Mouse (Mus musculus) heart, postnatal 14 days (tissue): Measurements from ENCODE around the gene Tk2. TPM values are rescaled to one million over a fixed set of nuclear protein-coding genes. Genes with fewer than 3 reads are reported as not detected.
"Not testable (repeated sequence)": the region's sequence is repeated elsewhere in the genome, so short reads cannot be mapped to it uniquely, and the experiment has no call there.

Experiments
- DNase-seq, 2 experiments: peaks; one replicate each; pipeline ENCODE4 v3.0.0; 2021 to 2022
- intact Hi-C: fragments of 180-260 bp; cut with DNase I; formaldehyde crosslinking; loops from one replicate; pipeline ENCODE4 v1.15.1; 2025
- long read RNA-seq, 2 experiments: library from polyadenylated mRNA; stranded (forward); transcript quantifications; one replicate each; pipeline ENCODE4 v2.0.0; 2021
- total RNA-seq, 2 experiments: library from RNA; stranded (reverse); gene quantifications; 2 replicates each; pipeline ENCODE4 v1.2.3; 2021

Tk2 gene
- total RNA-seq, result 1 to 10 TPM; 6.3 to 7.8 TPM
- long read RNA-seq, experiment 1, transcript Tk2-201 (10 exons, 2,406 nt), result major isoform, 9 of 12 reads
- long read RNA-seq, experiment 1, partial matches to known transcripts, result 0 of 12 reads
- long read RNA-seq, experiment 1, other reads (novel, unspliced or antisense), result 1 of 12 reads
- long read RNA-seq, experiment 2, transcript Tk2-201 (10 exons, 2,406 nt), result major isoform, 6 of 17 reads
- long read RNA-seq, experiment 2, partial matches to known transcripts, result 0 of 17 reads
- long read RNA-seq, experiment 2, other reads (novel, unspliced or antisense), result 9 of 17 reads

DNA sequence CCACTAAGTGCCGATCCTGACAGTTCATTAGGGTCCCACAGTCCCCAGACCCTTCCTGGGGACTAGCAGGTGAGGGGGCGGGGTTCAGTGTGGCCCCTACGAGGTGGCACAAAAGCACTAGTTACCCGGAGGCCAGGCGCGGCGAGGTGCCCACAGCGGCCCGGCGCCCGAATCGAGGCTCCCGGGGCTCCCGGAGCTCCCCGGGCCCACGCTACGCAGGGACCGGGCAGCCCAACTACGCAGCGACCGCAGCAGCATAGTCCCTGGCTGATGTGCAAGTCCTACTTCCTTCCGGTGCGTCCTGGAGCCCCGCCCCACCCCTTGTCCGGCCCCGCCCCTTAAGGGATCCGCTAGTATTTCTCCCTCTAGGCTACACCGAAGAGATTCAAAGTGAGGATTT is at the start of gene Tk2:
Tk2 (minus strand) TSS at position 283 of the 400 bp plus-strand sequence.
- intact Hi-C loops, result no loop called here
- DNase-seq, result peak; percentile 78 to 80

DNA sequence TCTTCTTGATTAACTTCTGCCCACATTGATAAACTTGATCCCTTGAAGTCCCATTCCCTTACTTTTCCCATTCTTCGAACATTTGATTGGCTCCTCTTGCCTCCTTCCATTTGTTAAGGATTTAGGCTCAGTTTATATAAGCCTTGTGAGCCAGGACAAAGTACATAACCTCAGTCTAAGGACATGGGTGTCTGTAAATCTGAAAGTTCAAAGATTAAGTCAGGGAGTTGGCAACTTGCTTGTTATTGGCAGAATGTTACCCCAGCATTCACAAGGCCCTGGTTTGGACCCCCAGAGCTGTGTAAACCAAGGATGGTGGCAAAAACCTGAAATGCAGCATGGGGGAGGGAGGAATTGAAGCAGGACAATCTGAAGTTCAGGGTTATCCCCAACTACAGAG is 46.0 kb upstream of the Tk2 start:
- intact Hi-C loops, result no loop called here
- no peak for DNase-seq

- intact Hi-C loops, result not testable (repeated sequence)
These were observed 44.7 kb upstream of the Tk2 start, which contains the start of gene Cmtm2a for GRCm38 (mm10) chr8:104293081-104293480. Cmtm2a (minus strand) TSS chr8:104293181.

GRCm38 (mm10) chr8:104268937-104269440 is 20.6 kb upstream of the Tk2 start:
- DNase-seq, result no peak
- intact Hi-C loops, result no loop called here

More at GRCm38 (mm10) chr8:104293081-104293480, 44.7 kb upstream of the Tk2 start, which contains the start of gene Cmtm2a:
- DNase-seq, result not testable (repeated sequence)

GRCm38 (mm10) chr8:104268368-104268767 is 20.0 kb upstream of the Tk2 start:
- no peak for DNase-seq

DNA sequence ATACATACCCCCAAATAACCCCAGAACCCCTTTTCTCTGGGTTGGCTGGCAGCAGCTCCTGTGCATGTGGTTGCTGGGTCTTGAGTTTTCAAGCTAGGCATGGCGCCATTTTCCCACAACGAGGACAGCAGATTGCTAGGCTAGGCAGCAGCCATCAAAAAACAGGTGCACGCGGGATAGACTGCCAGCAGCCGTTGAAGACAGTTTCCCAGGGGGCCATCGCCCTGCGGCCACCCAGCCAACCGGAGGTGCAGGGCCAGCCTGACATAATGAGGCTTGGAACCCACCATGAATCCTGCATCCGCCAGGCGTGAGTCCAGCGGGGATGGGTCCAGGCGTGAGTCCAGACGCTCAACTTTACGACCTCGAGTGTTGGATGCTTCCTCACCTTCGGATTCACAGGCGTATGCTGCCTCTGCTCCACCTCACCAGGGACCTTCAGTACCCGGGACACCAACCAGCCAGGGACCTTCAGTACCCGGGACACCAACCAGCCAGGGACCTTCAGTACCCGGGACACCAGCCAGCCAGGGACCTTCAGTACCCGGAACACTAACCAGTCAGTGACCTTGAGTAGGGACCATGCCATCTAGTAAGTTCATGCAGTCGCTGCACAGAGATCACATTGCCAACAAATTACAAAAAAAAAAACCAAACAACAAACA is 16.0 kb upstream of the Tk2 start:
- DNase-seq, intact Hi-C loops: not testable (repeated sequence)

More at GRCm38 (mm10) chr8:104268368-104268767, 20.0 kb upstream of the Tk2 start:
- intact Hi-C loops, result no loop called here

- DNase-seq, intact Hi-C loops: not testable (repeated sequence)
These were observed 13.4 kb upstream of the Tk2 start for GRCm38 (mm10) chr8:104261802-104262201.

DNA sequence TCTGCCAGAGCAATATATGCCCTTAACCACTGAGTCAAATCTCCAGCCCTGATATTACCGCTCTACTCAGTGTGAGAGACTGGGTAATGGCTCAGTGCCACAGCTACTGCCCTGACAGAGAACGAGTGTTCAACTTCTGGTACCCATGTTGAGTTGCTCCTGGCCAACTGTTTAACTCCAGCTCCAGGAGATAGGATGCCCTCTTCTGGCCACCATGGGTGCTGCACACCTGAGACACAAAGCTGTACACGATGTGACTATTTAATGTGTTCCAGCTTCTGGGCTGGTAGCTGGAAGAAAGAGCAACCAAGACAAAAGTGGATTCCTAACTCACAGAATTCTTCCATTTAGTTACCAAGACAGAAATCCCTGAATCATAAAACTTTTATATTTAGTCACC is 4.7 kb upstream of the Tk2 start:
- peak in 1 of 2 experiments; percentile 21 for DNase-seq
- intact Hi-C loops, result loop anchor here (5.0 to 10.0 kb wide), 2 partner anchors 192 to 319 kb away; partner anchors contain the start of gene Dync1li2

GRCm38 (mm10) chr8:104251461-104251860 is 3.1 kb upstream of the Tk2 start:
- DNase-seq, result no peak
- intact Hi-C loops, result loop anchor here (2.0 to 10.0 kb wide), 3 partner anchors 89 to 321 kb away; partner anchors contain the start of gene Dync1li2

GRCm38 (mm10) chr8:104250439-104251367 is 2.3 kb upstream of the Tk2 start, which contains the start of gene Cklf:
Cklf (plus strand) TSS chr8:104250861.
- intact Hi-C loops, result loop anchor here (2.0 to 10.0 kb wide), 3 partner anchors 90 to 322 kb away; partner anchors contain the start of gene Dync1li2
- DNase-seq, result peak; percentile 90

GRCm38 (mm10) chr8:104249442-104249996 is 1.2 kb upstream of the Tk2 start:
- intact Hi-C loops, result no loop called here
- no peak for DNase-seq

- intact Hi-C loops, result no loop called here
- no peak for DNase-seq
These were observed 466 bp downstream of the Tk2 start for GRCm38 (mm10) chr8:104247908-104248275.

DNA sequence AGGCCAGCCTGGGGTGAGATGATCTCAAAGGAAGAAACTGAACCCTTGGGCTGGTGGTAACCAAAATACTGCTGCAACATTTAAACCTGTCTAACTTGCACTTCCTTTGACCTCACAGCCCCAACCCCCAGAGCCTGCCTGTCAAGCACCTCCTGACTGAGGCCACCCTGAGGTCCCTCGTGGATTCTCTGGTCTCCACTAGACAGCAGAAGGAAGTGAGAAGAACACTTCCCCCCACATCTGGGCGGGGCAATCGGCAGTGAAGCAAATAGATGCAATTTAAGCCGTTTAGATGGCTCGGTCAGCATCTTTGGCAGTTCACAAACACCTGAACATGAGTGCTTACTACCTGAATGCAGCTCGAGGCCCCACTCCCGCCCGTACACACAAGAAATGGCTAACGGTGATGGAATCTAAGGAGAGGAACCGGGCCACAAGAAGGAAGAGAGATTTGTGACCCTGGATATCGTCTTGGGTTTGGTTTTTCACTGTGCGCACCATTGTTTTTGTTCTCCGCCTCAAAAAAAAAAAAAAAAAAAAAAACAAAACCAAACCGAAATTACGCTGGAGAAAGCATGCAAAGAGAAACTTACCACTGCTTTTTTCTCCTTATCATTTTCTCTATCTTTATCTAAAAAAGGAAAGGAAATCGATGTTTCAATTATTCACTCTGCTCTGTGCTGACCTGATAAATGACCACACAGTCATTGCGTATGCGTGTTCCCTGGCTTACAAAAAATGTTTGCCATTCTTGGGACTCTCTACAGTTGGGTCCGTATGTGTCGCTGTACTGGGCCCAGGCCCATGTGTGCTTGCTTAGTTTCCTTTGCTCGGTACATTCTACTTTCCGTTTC is 1.1 kb downstream of the Tk2 start:
- intact Hi-C loops, result no loop called here

DNA sequence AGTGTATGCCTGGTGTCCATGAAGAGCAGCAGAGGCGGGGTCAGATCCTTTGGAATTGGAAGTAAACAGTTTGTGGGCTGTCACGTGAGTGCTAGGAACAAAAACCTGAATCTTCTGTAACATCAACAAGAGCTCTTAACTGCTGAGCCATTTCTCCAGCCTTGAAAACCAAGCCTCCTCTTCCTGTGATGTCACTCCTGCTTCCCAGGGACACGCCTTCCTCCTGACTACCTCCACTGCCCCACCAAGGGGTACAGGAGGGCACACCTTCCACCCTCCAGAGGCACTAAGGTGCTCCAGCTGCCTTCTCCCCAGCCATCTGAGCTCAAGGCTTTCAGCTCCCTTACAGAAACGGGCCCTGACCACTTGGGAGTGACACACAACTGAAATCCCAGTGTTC is 1.7 kb downstream of the Tk2 start:
- intact Hi-C loops, result no loop called here
- no peak for DNase-seq

More for the DNA sequence above, 1.1 kb downstream of the Tk2 start:
- peak; percentile 21 to 27 for DNase-seq

DNA sequence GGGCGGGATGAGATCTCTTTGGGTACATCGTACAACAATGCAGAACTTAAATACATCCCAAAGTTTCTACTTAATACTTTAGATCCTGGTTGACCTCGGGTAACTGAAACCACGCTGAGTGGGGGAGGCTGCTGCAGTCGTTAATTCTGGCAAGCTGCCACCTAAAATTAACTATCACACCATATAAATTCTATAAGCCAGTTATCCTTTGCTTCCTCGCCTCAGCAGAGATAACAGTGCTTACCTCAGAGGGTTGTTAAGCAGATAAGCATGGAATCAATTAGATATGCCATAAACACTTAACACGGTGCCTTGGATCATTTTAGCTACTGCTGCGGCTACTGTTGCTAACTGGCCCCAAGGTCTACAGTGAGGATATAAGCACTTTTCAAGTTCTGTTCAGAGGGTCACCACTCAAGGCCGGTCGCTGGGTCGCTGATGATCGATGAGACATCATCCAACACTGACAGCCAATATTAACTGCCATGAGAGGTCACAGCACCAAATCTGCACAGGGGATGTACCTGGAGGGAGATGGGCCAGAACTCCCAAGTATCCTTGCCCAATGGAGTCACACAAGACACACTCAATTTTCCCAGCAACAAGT is 6.2 kb downstream of the Tk2 start:
- intact Hi-C loops, result no loop called here
- no peak for DNase-seq

GRCm38 (mm10) chr8:104239418-104239861 is 8.9 kb downstream of the Tk2 start:
- DNase-seq, result no peak
- intact Hi-C loops, result no loop called here

DNA sequence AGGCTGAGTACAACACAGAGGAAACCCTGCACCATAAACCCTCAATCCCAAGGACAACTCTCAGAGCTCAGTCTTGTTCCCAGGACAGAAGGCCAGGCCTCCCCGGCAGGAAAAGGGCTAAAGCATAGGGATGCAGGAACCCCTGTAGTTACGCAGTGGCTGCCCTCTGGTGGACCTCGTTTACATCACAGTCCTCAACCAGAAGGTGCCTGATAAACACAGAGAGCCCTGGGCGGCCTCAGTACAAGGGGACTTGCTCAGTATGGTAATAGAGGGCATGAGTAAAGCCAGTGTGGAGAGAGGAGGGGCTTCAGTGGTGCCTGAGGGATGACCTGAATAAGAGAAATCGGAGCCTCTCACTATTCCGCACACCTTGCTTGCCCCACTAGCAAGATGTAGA is 13.8 kb downstream of the Tk2 start:
- DNase-seq, result peak in 1 of 2 experiments; percentile 18
- intact Hi-C loops, result no loop called here

GRCm38 (mm10) chr8:104232919-104233318 is 15.4 kb downstream of the Tk2 start:
- intact Hi-C loops, result no loop called here
- no peak for DNase-seq
